Mouse (Mus musculus) CD4-positive, CD25-positive, alpha-beta regulatory T cell, adult 4 months (primary cell): Measurements from ENCODE around the gene Trmo. TPM values are rescaled to one million over a fixed set of nuclear protein-coding genes. Genes with fewer than 3 reads are reported as not detected.

Experiments used
- ATAC-seq: one replicate; pipeline ENCODE4 v1.8.0; 2017
- polyA plus RNA-seq, 2 experiments: library from polyadenylated mRNA; unstranded; fragments of 100-300 nt; shearing (Covaris generic); gene quantifications; one replicate each; pipeline ENCODE4 v1.2.1; 2017

Trmo gene
- polyA plus RNA-seq, 2 experiments from 2014 or later: 20.9 TPM

DNA sequence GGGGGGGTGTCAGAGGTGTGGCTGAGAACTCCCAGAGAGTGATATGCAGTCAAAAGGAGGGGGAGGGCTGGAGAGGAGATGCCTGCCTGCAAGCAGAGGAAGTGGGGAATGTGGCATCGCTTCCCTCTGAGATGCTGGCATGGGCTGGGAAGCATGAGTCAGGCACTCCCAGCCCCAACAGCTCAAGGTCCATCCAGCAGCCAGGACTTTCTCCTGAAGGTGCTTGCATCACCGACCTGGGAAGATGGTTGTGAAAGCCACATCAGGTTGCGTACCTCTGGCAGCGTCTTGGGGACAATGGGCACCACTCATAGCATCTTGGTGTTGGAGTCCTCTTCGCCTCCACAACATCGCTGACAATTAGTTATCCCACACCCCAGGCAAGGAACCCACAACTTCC lies 18.8 kb downstream of the Trmo start:
- ATAC-seq: no peak

DNA sequence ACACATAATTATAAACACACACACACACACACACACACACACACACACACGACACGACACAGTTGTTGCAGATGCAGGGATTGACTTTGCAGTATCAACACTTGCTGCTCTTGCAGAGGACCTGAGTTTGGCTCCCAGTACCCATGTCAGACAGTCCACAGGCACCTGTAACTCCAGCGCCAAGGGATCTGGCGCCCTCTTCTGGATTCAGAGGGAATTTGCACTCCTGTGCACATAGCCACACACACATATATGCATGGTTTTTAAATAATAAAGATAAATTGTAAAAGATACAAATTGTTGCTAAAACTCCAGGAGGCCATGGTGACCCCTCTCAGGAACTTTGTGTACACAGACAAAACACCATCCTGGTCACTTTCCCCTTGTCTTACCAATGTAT lies 20.2 kb downstream of the Trmo start:
- ATAC-seq: no peak

DNA sequence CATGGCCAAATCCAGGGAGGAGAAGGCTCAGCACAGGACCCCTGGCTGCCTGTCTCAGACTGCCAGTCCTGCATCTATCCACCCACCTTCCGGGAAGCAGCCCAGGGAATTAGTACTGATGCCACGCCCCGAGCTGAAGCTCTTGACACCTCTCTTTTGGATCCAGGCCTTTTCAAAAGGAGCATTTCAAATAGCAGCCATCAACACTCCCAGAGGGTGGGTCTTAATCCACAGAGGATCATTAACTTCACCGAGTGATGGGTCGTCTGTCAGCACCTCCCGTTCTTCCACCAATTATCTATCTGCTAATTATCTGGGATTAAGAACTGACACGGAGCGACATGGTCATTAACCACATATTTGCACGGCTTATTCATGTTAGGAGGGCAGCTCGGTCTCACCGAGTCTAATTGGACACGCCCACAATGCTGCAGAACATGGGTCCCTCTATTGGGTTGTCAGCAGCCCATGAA lies 21.7 kb downstream of the Trmo start:
- no peak for ATAC-seq

DNA sequence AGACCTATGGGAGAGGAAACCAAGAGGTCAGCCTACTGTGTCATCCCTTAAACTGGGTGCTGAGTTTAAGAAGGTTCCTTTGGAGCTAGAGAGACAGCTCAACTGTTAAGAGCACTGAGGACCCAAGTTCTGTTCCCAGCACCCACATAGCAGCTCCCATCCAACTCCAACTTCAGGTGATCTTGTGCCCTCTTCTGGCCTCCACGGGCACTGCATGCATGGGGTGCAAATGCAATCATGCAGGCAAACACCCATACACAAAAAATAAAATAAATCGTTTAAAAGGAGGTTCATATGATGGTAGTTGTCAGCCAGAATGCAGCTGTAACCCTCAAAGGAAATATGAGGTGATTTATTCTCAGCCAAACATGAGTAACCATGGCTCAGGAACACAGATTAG lies 24.9 kb downstream of the Trmo start:
- no peak for ATAC-seq

DNA sequence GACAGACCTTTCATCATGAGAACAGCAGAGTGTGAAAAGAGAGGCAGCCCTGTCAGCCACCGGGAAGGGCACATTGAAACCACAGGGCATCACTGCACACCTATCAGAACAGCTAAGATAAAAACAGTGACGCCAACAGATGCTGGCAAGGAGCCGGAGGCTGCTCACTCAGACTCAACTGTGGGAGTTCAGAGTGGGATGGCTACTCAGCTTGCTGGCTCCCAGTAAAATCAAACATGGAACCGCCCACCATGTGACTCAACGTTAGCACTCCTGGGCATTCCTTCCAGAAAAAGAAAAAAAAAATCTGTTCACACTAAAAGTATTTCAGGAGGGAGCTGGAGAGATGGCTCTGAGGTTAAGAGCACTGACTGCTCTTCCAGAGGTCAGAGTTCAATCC lies 28.0 kb downstream of the Trmo start:
- no peak for ATAC-seq

DNA sequence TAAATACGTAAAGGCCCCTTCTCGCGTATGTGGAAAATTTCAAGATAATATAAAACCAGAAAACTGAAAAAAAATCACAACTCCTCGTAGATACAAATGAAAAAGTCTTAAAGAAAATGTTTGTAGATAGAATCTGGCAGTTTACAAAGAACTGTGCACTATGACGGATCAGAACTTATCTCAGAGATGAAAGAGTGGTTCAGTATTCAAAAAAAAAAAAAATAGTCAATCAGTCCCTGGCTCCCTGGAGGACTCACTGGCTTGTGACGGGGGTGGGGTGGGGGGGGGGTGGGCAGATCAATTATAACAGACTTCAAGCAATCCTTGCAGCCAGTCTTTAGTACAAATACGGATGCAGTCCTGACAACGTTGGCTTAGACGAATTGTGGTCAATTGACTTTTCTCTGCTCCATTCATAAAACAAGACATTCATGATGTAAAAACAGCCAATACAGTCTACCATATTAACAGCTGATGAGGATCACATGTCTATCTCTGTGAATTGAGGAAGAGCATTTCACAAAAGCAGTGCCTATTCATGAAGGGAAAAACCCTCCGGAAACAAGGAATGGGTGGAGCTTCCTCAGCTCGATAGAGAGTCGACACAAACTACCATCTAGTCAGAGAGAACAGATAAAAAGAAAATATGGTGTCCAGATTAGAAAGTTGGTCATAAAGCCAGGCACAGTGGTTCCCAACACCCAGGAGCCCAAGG lies 29.5 kb downstream of the Trmo start:
- peak; percentile 67 for ATAC-seq

DNA sequence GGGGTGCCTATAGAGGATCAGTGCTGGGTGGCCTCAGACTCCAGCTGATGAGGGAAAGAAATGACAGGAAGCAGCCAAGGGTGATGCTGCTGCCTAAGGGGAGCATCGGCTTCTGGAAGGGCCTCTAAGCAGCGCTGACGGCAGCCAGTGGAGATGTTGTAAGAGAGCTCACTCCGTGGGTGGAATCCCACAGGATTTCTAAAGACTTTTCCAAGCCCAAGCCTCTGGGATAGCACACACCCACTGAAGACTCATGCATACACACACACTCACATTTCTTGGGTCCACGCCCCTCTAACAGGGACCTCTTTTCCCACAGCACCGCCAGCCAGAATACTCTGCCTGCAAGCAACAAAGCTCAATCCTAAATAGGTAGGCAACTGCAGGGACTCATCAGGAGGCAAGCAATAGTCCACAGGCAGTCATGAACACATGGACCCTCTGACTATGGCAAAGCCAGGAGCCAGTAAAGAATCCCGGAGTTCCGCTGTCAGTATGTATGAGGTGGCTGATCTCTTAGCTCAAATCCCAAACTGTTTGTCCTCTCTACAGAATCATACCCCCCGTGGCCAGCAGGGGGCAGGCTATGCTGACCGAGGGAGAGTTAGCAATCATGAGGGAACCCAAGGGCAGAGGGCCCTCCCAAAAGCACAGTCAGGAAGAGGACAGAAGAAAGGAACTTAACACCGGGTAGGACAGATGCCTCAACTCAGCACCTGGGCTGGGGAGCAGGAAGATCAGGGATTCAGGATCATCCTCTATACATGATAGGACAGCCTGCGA lies 32.7 kb downstream of the Trmo start:
- ATAC-seq: no peak

DNA sequence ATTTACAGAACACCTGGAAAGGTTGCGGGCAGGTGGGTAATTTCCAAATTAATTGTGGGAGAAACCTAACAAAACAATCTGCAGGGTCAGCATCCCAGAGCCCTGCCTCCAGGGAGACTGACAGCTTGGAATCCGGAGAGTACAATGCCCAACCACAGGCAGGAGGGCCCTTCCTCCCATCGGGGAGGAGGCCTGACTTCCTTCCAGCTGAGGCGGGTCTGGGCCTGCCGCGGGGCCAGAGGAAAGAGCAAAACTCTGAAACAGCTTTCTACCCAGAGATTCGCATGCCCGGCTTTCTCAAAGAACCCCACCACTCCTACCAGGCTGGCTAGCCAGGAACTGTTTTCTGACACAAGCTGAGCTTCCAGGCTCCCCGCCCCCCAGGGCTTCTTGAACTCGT lies 36.2 kb downstream of the Trmo start:
- ATAC-seq: no peak

DNA sequence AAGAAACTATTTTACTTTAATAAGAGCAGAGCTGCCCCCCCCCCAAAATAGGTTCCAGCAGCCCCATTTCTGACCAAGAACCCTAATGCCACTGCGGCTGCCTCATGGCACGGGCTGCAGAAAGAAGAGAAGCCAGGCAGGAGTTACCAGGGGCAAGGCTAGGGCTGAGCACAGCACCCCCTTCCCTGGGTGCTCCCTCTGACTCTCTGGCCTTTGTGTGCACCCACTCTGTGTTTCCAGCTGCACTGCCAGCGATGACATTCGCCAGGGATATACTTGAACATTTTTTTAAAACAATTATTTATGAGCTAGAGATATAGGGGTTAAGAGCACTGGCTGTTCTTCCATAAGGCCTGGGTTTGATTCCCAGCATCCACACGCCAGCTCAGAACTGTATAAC lies 39.7 kb downstream of the Trmo start:
- ATAC-seq: no peak

DNA sequence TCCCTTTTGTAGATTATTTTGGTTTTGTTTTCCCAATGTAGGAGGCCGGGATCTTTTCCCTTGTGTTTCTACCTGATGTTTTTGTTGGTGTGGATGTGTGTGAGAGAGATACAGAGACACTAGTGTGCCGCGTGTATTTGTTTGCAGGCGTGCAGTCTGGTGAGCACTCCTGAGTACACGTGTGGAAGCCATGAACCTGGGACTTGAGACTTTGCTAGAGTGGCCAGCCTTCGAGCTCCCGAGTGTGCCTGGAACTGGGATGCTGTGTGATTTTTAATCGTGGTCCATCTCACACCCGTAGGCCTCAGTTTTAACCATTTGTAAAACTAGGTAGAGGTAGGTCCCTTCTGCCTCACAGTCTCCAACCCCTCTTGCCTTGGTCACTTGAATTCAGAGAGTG lies 40.3 kb downstream of the Trmo start:
- ATAC-seq: no peak

DNA sequence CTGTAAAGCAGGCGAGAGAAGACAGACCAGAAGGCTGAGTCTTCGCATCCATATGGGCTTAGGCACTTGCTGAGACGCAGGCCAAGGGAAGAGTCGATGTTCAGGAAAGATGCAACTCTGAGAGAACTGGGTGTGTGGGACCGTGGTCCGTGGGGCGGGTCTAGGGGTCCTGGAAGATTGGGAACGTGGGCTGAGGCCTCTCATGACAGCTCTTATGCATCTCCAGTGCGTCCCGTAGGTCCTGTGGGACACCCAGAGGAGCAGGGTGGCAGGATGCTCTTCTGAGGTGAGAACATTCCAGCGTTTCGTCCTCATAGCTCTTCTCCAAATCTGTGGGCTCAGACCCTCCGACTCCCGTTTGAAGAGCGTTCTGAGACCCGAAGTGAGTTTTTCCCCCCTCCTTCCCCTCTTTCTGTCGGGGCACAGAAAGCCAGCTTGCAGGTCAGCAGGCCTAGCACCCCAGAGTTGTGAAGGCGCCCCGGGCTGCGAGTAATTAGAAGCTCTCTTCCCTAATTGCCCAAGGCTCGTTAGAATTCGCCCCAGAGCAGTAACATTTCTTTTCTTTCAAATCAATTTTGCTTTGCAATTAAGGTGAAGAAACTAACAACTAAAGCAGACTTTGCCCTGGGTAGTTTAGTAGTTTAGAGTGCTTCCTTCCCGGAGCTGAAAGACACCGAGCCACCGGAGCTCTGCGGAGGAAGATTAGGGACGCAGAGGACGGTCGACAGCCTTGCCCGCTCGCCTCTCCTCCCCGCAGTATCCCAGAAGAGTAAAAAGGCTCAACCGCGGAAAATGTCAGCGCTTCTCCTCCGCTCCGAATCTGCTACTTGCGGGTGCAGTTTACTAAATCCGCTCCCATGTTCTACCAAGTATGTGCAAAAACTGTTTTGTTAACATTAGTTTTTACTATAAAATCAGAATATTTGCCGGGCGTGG lies 41.4 kb downstream of the Trmo start:
- ATAC-seq: no peak

DNA sequence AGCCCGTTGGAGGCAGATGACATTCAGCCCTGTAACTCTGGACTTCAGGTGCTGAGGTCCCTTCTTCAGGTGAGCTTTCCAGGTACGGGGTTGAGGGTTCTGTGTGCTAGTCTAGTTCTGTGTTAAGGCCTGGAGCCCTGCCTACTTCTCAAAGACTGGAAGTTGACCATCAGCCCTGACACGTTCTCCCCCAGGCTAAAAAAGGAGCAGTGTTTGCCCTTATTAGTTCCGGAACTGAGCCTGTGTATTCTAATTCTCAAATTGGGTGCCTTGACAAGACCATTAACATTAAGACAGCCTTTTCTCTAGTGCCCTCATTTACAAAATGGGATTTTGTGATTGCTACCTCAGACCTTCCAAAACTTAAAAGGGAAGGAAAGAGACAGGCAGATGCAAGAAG lies 42.1 kb downstream of the Trmo start:
- no peak for ATAC-seq

DNA sequence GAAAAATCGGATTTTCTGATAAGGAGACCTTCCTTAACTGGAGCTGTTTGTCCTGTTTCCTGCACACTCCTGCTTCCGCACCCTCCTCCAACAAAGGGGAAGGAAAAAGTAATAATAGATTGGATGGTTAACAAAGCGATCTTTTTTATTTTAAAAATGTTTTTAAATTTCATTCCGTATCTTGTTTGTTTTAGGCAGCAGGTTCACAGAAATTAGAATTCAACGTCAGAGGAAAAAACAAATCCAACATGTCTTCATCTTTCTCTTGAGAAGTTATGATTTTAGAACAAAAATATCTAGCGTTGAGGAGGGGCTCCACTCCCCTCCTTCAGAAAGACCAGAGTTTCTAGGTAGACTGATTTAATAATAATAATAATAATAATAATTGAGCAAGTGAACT lies 43.0 kb downstream of the Trmo start:
- no peak for ATAC-seq

DNA sequence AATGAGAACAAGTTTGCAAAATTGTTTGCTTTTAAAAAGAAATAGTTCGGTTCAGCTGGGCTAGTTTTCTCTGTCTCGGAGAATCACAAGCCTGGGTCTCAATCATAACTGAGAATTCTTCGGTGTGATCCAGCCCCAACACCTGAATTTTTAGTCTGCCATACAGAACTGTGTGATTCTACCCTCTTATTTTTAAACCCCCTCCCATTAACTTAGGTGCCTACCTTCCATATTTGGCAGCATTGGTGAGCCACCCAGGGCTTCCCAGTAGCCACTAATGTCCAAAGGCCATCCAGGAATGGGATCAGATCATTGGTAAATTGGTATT lies 43.5 kb downstream of the Trmo start:
- ATAC-seq: no peak

DNA sequence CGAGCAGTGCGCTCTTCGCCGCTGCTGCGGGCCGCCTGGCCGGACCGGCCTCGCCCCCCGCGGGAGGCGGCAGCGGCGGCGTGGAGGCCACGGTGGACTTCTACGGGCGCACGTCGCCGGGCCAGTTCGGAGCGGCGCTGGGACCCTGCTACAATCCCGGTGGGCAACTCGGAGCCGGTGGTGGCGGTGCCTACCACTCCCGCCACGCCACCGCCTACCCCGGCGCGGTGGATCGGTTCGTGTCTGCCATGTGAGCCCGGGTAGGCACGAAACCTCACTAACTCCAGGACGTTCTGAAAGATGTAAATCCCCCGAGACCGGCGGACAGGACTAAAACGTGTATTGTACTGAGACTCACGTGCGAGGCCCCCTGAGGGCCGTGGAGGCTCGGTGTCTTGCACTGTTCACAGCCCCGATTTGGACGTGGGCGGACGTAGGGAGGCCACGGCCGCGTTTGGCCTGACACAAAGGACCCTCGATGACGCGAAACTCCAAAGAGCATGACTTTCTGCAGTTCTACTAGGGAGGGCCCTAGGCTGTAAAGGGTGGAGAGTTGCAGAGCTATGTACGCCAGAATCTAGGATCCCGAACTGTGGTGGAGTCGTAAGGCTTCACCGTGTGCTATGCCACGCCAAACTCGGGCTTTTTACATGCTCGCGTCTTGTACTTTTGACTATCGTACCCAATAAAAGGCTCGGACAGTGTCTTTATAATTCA lies 44.0 kb downstream of the Trmo start:
- ATAC-seq: no peak

DNA sequence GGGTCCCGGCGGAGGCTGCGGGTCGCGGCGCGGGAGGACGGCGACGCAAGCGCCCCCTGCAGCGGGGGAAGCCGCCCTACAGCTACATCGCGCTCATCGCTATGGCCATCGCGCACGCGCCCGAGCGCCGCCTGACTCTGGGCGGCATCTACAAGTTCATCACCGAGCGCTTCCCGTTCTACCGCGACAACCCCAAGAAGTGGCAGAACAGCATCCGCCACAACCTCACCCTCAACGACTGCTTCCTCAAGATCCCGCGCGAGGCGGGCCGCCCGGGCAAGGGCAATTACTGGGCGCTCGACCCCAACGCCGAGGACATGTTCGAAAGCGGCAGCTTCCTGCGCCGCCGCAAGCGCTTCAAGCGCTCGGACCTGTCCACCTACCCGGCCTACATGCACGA lies 44.9 kb downstream of the Trmo start:
- ATAC-seq: peak; percentile 54

DNA sequence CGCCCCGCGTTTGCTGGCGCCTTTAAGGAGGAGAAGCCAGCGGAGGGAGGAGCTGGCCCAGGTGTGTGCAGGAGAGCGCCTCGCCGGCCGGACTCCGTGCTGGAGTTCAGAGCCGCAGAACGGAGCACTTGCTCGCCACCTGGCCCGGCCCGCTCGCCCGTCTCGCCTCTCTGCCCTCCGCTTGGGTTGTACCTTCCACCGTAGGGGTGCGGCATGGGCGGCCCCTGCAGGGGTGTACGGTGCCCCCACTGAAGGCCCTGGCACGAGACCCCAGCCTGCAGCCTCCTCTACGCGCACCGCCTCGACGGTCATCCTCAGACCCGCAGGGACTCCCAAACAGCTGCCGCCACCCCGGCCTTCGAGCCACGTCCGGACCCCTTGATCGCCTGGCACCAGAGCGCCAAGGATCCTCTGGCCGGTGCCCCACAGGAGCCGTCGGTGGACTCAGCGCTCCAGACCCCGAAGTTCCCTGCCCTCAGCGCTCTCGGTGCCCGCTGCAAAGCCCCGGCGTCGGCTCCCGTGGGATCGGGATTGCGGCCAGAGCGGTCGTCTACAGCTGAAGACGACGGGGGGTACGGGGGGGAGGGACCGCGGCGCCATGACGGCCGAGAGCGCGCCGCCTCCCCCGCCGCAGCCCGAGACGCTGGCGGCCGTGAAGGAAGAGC lies 45.5 kb downstream of the Trmo start, which contains the start of gene Foxe1:
Gene Foxe1, plus strand, starts transcription at position 14 of the 665 bp plus-strand sequence.
- ATAC-seq: no peak

DNA sequence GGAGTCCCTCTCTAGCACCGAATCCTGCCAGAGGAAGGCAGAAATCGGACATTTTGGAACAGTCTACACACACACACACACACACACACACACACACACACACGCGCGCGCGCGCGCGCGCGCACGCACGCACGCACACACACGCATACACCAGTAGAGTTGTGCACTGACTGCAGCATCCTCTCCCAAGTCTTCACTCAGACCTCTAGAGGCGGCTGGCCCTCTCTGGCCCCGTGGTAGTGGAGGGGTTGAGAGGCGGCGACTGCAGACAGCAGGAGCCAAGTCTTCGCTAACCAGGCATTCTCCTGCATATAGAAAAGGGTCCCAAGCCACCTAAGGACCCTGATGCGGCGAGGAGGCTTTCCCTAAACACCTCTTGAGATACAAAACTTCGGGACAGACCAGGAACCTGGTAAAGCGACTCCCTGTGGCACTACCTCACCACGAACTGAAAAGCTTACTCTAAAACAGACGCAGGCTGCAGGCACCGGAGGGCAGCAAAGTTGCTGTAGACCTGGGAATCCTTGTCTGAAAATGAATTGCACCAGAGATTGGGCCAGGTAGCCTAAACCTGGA lies 46.4 kb downstream of the Trmo start:
- no peak for ATAC-seq

DNA sequence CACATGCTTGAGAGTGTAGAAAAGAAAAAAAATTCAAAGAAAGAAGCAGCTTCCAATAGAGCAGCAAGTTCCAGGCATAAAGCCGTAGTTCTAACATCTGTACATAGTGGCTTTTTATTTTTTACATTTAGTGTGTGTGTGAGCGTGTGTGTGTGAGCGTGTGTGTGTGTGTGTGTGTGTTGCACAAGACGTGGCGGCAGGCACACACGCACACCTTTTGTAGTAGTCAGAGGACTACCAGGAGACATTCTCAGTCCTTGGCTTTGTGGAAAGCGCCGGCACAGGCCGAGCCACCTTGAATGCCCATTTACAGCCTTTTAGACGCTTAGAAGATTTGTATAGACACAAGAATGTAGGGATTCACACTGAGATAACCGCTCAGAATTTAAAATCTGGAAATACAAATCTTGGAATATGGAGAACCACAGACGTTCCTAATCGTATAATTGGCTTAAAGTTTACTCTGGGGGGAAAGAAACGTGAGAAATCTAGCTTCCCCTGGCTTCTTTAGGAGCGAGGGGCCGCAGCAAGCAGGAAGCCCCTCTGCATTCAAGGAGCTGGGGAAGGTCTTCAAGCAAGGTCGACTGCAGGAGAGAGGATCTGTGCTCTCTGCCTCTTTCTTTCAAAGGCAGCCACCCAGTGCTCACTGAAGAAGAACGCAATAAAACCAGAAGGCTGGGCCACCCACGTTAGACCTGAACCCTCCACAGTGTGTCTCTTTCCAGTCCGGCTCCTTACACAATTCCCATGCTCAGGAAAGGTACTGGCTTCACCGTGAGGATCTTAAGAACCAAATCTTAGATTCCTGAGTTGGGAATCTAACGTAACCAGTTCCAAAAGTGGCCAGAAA lies 47.2 kb downstream of the Trmo start:
- no peak for ATAC-seq

DNA sequence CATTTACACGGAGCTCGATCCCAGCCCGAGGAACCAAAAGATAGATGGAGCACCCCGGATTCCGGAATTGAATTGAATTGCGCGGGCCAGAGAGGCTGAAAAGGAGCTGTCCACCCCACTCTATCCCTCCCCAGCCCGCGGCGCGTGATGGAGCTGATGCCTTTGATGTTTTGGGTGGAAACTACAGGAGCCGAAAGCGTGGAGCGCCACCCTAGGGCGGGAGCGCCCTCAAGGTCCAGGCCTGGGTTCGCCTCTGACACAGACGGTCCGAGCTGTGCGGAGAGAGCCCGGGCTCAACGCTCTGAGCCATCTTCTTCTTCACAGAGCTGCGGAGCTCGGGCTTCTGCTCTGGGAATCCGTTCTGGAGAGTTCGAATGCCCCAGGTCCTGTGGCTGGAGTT lies 49.7 kb downstream of the Trmo start:
- ATAC-seq: no peak

DNA sequence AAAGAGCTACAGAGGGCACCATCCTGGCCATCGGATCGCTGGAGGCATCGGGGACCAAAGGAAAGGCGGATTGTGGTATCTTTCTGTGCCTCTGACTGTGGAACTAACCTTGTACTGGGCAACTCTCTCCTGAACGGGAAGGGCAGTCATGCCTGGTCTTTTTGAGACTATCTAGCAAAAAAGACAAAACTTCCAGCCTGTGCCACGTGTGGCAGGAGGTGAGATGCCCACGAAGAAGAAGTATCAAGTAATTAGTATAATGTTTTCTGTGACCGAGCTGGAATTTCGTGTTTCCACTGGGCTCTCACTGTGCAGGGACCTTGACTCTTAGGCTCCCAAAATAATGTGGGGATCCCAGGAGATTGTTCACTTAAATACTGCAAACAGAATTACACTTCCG lies 50.2 kb downstream of the Trmo start:
- no peak for ATAC-seq
